Mouse (Mus musculus) heart, embryonic 14.5 days (tissue): Measurements from ENCODE around the gene Tfap2c. TPM values are rescaled to one million over a fixed set of nuclear protein-coding genes. Genes with fewer than 3 reads are reported as not detected.

Source experiments
- ATAC-seq: fragments of 200-750 bp; cut with Nextera tagmentation; 2 replicates; pipeline ENCODE4 v1.8.0; 2017; ENCODE audit warnings: low read depth, moderate TSS enrichment; ENCODE audit not compliant: insufficient number of reproducible peaks, insufficient read depth, low FRiP score
- H3K27ac ChIP-seq, 2 experiments: fragments of 200-500 bp in 1 of 2; fragments of 300-500 bp in 1 of 2; sonication (generic) in 1 of 2; replicated peaks in 1 of 2; 2 replicates each; pipeline ENCODE4 v1.5.1; 2012 to 2014; ENCODE audit warnings: low read depth in 2 of 2, low read length in 2 of 2, control low read depth in 1 of 2, mild to moderate bottlenecking in 1 of 2, mixed read lengths in 1 of 2; ENCODE audit not compliant: control insufficient read depth in 1 of 2, insufficient read depth in 1 of 2
- H3K27me3 ChIP-seq: fragments of 300-500 bp; sonication (generic); 2 replicates; pipeline ENCODE4 v1.6.1; 2014; ENCODE audit warnings: mild to moderate bottlenecking, low read length, control low read depth; ENCODE audit not compliant: control insufficient read depth, insufficient read depth
- H3K36me3 ChIP-seq: fragments of 300-500 bp; sonication (generic); 2 replicates; pipeline ENCODE4 v1.6.1; 2014; ENCODE audit warnings: mild to moderate bottlenecking, control low read depth, low read length, mixed read lengths; ENCODE audit not compliant: control insufficient read depth, insufficient read depth
- H3K4me1 ChIP-seq, 2 experiments: fragments of 200-500 bp in 1 of 2; fragments of 300-500 bp in 1 of 2; sonication (generic) in 1 of 2; 2 replicates each; pipeline ENCODE4 v1.6.1; 2012 to 2014; ENCODE audit warnings: low read length in 2 of 2, control low read depth in 1 of 2, mixed read lengths in 1 of 2; ENCODE audit not compliant: control insufficient read depth in 2 of 2, insufficient read depth in 2 of 2
- H3K4me2 ChIP-seq: fragments of 300-500 bp; sonication (generic); 2 replicates; pipeline ENCODE4 v1.6.1; 2014; ENCODE audit warnings: mild to moderate bottlenecking, low read length
- H3K4me3 ChIP-seq, 2 experiments: fragments of 200-500 bp in 1 of 2; fragments of 300-500 bp in 1 of 2; sonication (generic) in 1 of 2; 2 replicates each; pipeline ENCODE4 v1.5.1; 2012 to 2014; ENCODE audit warnings: low read length in 2 of 2, mild to moderate bottlenecking in 2 of 2, control low read depth in 1 of 2, low read depth in 1 of 2, moderate library complexity in 1 of 2; ENCODE audit not compliant: control insufficient read depth in 1 of 2, insufficient read depth in 1 of 2
- H3K9ac ChIP-seq: fragments of 300-500 bp; sonication (generic); 2 replicates; pipeline ENCODE4 v1.6.1; 2014; ENCODE audit warnings: mild to moderate bottlenecking, low read length
- H3K9me3 ChIP-seq: fragments of 300-500 bp; sonication (generic); 2 replicates; pipeline ENCODE4 v1.6.1; 2016; ENCODE audit warnings: low read length, control low read depth; ENCODE audit not compliant: control insufficient read depth
- WGBS: fragments of 180-500 bp; shearing (Covaris S2); extraction: QIAGEN DNeasy Blood & Tissue Kit; methylation state at CpG from one replicate; pipeline ENCODE4 v1.1.7; 2014; 5-methylcytosine and 5-hydroxymethylcytosine counted together
- polyA plus RNA-seq: library from polyadenylated mRNA; unstranded; fragments of >200 nt; fragmentation: Nextera tagmentation; extraction: Ambion mirVana; gene quantifications from 2 replicates; pipeline ENCODE4 v1.2.1, GENCODE M21; 2014

Tfap2c gene
- polyA plus RNA-seq, 1 experiment from 2014 or later: not detected

GRCm38 (mm10) chr2:172516407-172516992, 32.9 kb upstream of the Tfap2c start:
- H3K36me3 ChIP-seq: no peaks in the 10 kb centered on the region
- no peaks in the 10 kb centered on the region; a peak in 1 of 4 replicates for H3K4me1 ChIP-seq
- 0 out of 2 replicates have a peak, but pooled peaks cover 3% of the 10 kb centered on the region for H3K27me3 ChIP-seq
- no peak overlapping the region for H3K27ac ChIP-seq
- H3K9ac ChIP-seq: no peak overlapping the region
- ATAC-seq: no peak
- H3K4me3 ChIP-seq: no peak overlapping the region
- WGBS: 33% methylated on average over 11 of the region's 11 CpGs
- no peaks in the 10 kb centered on the region for H3K9me3 ChIP-seq
- H3K4me2 ChIP-seq: no peak overlapping the region

- Histone ChIP-seq H3K9me3 (no peaks in the 10 kb centered on the region), H3K4me1 (no peaks in the 10 kb centered on the region; a peak in 1 of 4 replicates), H3K9ac (no peak overlapping the region), H3K4me3 (no peak overlapping the region), H3K27ac (no peak overlapping the region), H3K4me2 (no peak overlapping the region), H3K27me3 (0 out of 2 replicates have a peak, but pooled peaks cover 3% of the 10 kb centered on the region), H3K36me3 (no peaks in the 10 kb centered on the region)
- no peak for ATAC-seq
- 85% methylated on average over 9 of the region's 9 CpGs for WGBS
Measured at GRCm38 (mm10) chr2:172520616-172521371, 28.6 kb upstream of the Tfap2c start.

- H3K27me3 ChIP-seq: 0 out of 2 replicates have a peak, but pooled peaks cover 2% of the 10 kb centered on the region
- no peaks in the 10 kb centered on the region for H3K9me3 ChIP-seq
- H3K27ac ChIP-seq: no peak overlapping the region
- WGBS: 87% methylated on average over 10 of the region's 12 CpGs
- H3K4me2 ChIP-seq: no peak overlapping the region
- no peak for ATAC-seq
- H3K4me1 ChIP-seq: no peaks in the 10 kb centered on the region; a peak in 1 of 4 replicates
- H3K4me3 ChIP-seq: no peak overlapping the region
- H3K36me3 ChIP-seq: no peaks in the 10 kb centered on the region
- no peak overlapping the region for H3K9ac ChIP-seq
Measured at GRCm38 (mm10) chr2:172522528-172522927, 26.9 kb upstream of the Tfap2c start.

GRCm38 (mm10) chr2:172527175-172527574, 22.2 kb upstream of the Tfap2c start:
- H3K4me2 ChIP-seq: no peak overlapping the region
- H3K4me1 ChIP-seq: no peaks in the 10 kb centered on the region
- ATAC-seq: no peak
- H3K4me3 ChIP-seq: no peak overlapping the region
- H3K9me3 ChIP-seq: no peaks in the 10 kb centered on the region
- no peaks in the 10 kb centered on the region for H3K27me3 ChIP-seq
- WGBS: 74% methylated on average over 8 of the region's 8 CpGs
- H3K36me3 ChIP-seq: no peaks in the 10 kb centered on the region
- H3K9ac ChIP-seq: no peak overlapping the region
- H3K27ac ChIP-seq: no peak overlapping the region

GRCm38 (mm10) chr2:172543987-172544386, 5.4 kb upstream of the Tfap2c start:
- H3K4me2 ChIP-seq: no peak overlapping the region
- no peaks in the 10 kb centered on the region for H3K36me3 ChIP-seq
- ATAC-seq: 0 out of 2 replicates have a peak, but pooled peaks have one; percentile 55
- no peak overlapping the region for H3K4me3 ChIP-seq
- 23% methylated on average over 4 of the region's 4 CpGs for WGBS
- H3K27ac ChIP-seq: no peak overlapping the region
- H3K9me3 ChIP-seq: peaks cover 8% of the 10 kb centered on the region
- peaks cover 58% of the 10 kb centered on the region for H3K27me3 ChIP-seq
- no peak overlapping the region for H3K9ac ChIP-seq
- H3K4me1 ChIP-seq: peaks cover 0 to 21% of the 10 kb centered on the region in 2 experiments; a peak in 2 of 4 replicates

- Histone ChIP-seq H3K9ac (no peak overlapping the region), H3K27ac (no peak overlapping the region), H3K4me1 (peaks cover under 1 to 27% of the 10 kb centered on the region in 2 experiments; a peak in 3 of 4 replicates), H3K9me3 (peaks cover 8% of the 10 kb centered on the region), H3K27me3 (peaks cover 65% of the 10 kb centered on the region), H3K4me3 (no peak overlapping the region), H3K36me3 (no peaks in the 10 kb centered on the region), H3K4me2 (no peak overlapping the region)
- 22% methylated on average over 6 of the region's 6 CpGs for whole genome bisulfite sequencing
- ATAC-seq: no peak
Measured at GRCm38 (mm10) chr2:172544601-172545127, 4.7 kb upstream of the Tfap2c start.

- Histone ChIP-seq H3K36me3 (no peaks in the 10 kb centered on the region), H3K27ac (no peak overlapping the region), H3K4me3 (no peak overlapping the region), H3K9me3 (no peaks in the 10 kb centered on the region), H3K4me2 (no peak overlapping the region), H3K9ac (no peak overlapping the region), H3K27me3 (peaks cover 75% of the 10 kb centered on the region), H3K4me1 (peaks cover 3 to 37% of the 10 kb centered on the region in 2 experiments; a peak in 3 of 4 replicates)
- ATAC-seq: no peak
- WGBS: 8% methylated on average over 35 of the region's 35 CpGs
Measured at GRCm38 (mm10) chr2:172545592-172546235, 3.7 kb upstream of the Tfap2c start.
